Mouse (Mus musculus) liver, adult 2 months (tissue): ENCODE data around the gene Rims1.

Experiments
- CTCF ChIP-seq: fragments of 200-500 bp; IDR thresholded peaks from 2 replicates; pipeline ENCODE4 v1.5.1; 2011; ENCODE audit warnings: low read depth, low read length, control low read depth
- POLR2A ChIP-seq: fragments of 200-500 bp; IDR thresholded peaks from 2 replicates; pipeline ENCODE4 v1.6.1; 2011; ENCODE audit warnings: low read length, control low read depth; ENCODE audit not compliant: insufficient read depth; ENCODE audit errors: extremely low read depth

- no peak for TF ChIP-seq CTCF
- no peak for TF ChIP-seq POLR2A
Measured at GRCm38 (mm10) chr1:22787616-22788015, 18.2 kb downstream of the Rims1 start.
